Mouse (Mus musculus) embryonic facial prominence, embryonic 12.5 days (tissue): ENCODE results near the gene Olfr544. TPM values are rescaled to one million over a fixed set of nuclear protein-coding genes. Genes with fewer than 3 reads are reported as not detected.
A peak's percentile ranks its signal among the peaks of the same experiment; 100 is the strongest.
"Not testable (repeated sequence)": the region's sequence is repeated elsewhere in the genome, so short reads cannot be mapped to it uniquely, and the experiment has no call there.

ENCODE experiments used
- ATAC-seq: fragments of 200-750 bp; cut with Nextera tagmentation; 2 replicates; pipeline ENCODE4 v1.8.0; 2017; ENCODE audit not compliant: insufficient number of reproducible peaks, insufficient read depth, low FRiP score, low TSS enrichment
- H3K27ac ChIP-seq: fragments of 300-500 bp; sonication (generic); 2 replicates; pipeline ENCODE4 v1.5.1; 2016; ENCODE audit warnings: mild to moderate bottlenecking
- H3K27me3 ChIP-seq: fragments of 300-500 bp; sonication (generic); 2 replicates; pipeline ENCODE4 v1.6.1; 2016; ENCODE audit warnings: mild to moderate bottlenecking, moderate library complexity
- H3K36me3 ChIP-seq: fragments of 300-500 bp; sonication (generic); 2 replicates; pipeline ENCODE4 v1.6.1; 2016; ENCODE audit warnings: mild to moderate bottlenecking
- H3K4me1 ChIP-seq: fragments of 300-500 bp; sonication (generic); 2 replicates; pipeline ENCODE4 v1.6.1; 2016
- H3K4me2 ChIP-seq: fragments of 300-500 bp; sonication (generic); replicated peaks from 2 replicates; pipeline ENCODE4 v1.6.1; 2016; ENCODE audit warnings: mild to moderate bottlenecking, moderate library complexity
- H3K4me3 ChIP-seq: fragments of 300-500 bp; sonication (generic); 2 replicates; pipeline ENCODE4 v1.5.1; 2016; ENCODE audit warnings: mild to moderate bottlenecking
- H3K9ac ChIP-seq: fragments of 300-500 bp; sonication (generic); 2 replicates; pipeline ENCODE4 v1.6.1; 2016; ENCODE audit warnings: mild to moderate bottlenecking, moderate library complexity
- H3K9me3 ChIP-seq: fragments of 300-500 bp; sonication (generic); 2 replicates; pipeline ENCODE4 v1.6.1; 2016; ENCODE audit warnings: mild to moderate bottlenecking, moderate library complexity
- WGBS: fragments of 180-500 bp; shearing (Covaris S2); methylation state at CpG from one replicate; pipeline ENCODE4 v1.1.7; 2016; 5-methylcytosine and 5-hydroxymethylcytosine counted together
- polyA plus RNA-seq: library from polyadenylated mRNA; unstranded; fragments of >200 nt; fragmentation: Nextera tagmentation; extraction: Ambion mirVana; gene quantifications from 2 replicates; pipeline ENCODE4 v1.2.1, GENCODE M21; 2016

The Olfr544 gene
- polyA plus RNA-seq, 1 experiment from 2014 or later = 0.10 TPM

- ATAC-seq = no peak
- Histone ChIP-seq H3K9me3 (no peaks in the 10 kb centered on the region), H3K9ac (no peak overlapping the region), H3K27me3 (no peaks in the 10 kb centered on the region), H3K27ac (no peak overlapping the region), H3K4me2 (no peak overlapping the region), H3K36me3 (no peaks in the 10 kb centered on the region), H3K4me3 (no peak overlapping the region), H3K4me1 (no peaks in the 10 kb centered on the region)
- 79% methylated on average over 5 of the region's 5 CpGs for WGBS
Observed at GRCm38 (mm10) chr7:102501986-102502385, 13.9 kb upstream of the Olfr544 start.

GRCm38 (mm10) chr7:102499473-102499872, 11.4 kb upstream of the Olfr544 start, which contains the start of gene Olfr545:
Gene Olfr545, minus strand, starts transcription at chr7:102499573.
- ATAC-seq = 0 out of 2 replicates have a peak, but pooled peaks have one; percentile 7

GRCm38 (mm10) chr7:102494416-102494815, 6.3 kb upstream of the Olfr544 start:
- not testable (repeated sequence) for H3K9ac ChIP-seq, H3K27me3 ChIP-seq, H3K36me3 ChIP-seq, H3K4me1 ChIP-seq, ATAC-seq, H3K4me2 ChIP-seq, H3K4me3 ChIP-seq, H3K9me3 ChIP-seq, H3K27ac ChIP-seq
- WGBS = 44% methylated on average over 7 of the region's 7 CpGs

More at GRCm38 (mm10) chr7:102499473-102499872, 11.4 kb upstream of the Olfr544 start, which contains the start of gene Olfr545:
- no peak within 1 kb of the TSS for H3K4me3 ChIP-seq
- H3K9ac ChIP-seq = no peak within 1 kb of the TSS
- H3K4me1 ChIP-seq = no peaks in the 10 kb centered on the region
- no peaks in the 10 kb centered on the region for H3K27me3 ChIP-seq
- no peaks in the 10 kb centered on the region for H3K36me3 ChIP-seq
- H3K27ac ChIP-seq = no peak within 1 kb of the TSS
- no peaks in the 10 kb centered on the region for H3K9me3 ChIP-seq
- no peak within 1 kb of the TSS for H3K4me2 ChIP-seq
- 71% methylated on average over 3 of the region's 3 CpGs for WGBS

- Histone ChIP-seq H3K27ac (no peak overlapping the region), H3K9me3 (no peaks in the 10 kb centered on the region), H3K4me3 (no peak overlapping the region), H3K27me3 (no peaks in the 10 kb centered on the region), H3K9ac (no peak overlapping the region), H3K4me2 (no peak overlapping the region), H3K4me1 (no peaks in the 10 kb centered on the region), H3K36me3 (no peaks in the 10 kb centered on the region)
- 63% methylated on average over 1 of the region's 1 CpGs for WGBS
- no peak for ATAC-seq
Observed at GRCm38 (mm10) chr7:102486105-102486504, 2.0 kb downstream of the Olfr544 start.

- not testable (repeated sequence) for H3K9ac ChIP-seq, H3K27me3 ChIP-seq, H3K4me1 ChIP-seq, H3K9me3 ChIP-seq, H3K4me2 ChIP-seq, H3K4me3 ChIP-seq, H3K36me3 ChIP-seq, ATAC-seq, H3K27ac ChIP-seq
- 67% methylated on average over 8 of the region's 8 CpGs for WGBS
Observed at GRCm38 (mm10) chr7:102484766-102485165, 3.3 kb downstream of the Olfr544 start.

GRCm38 (mm10) chr7:102483665-102484064, 4.4 kb downstream of the Olfr544 start:
- H3K4me3 ChIP-seq = no peak overlapping the region
- no peak for ATAC-seq
- no peaks in the 10 kb centered on the region for H3K36me3 ChIP-seq
- no peak overlapping the region for H3K9ac ChIP-seq
- H3K9me3 ChIP-seq = no peaks in the 10 kb centered on the region
- no peak overlapping the region for H3K4me2 ChIP-seq
- H3K27ac ChIP-seq = no peak overlapping the region
- H3K27me3 ChIP-seq = no peaks in the 10 kb centered on the region
- H3K4me1 ChIP-seq = no peaks in the 10 kb centered on the region
- WGBS = 94% methylated on average over 2 of the region's 2 CpGs

GRCm38 (mm10) chr7:102481579-102481978, 6.5 kb downstream of the Olfr544 start, which contains the start of gene Olfr543:
Gene Olfr543, minus strand, starts transcription at chr7:102481679.
- WGBS = 89% methylated on average over 4 of the region's 4 CpGs
- no peaks in the 10 kb centered on the region for H3K4me1 ChIP-seq
- no peak within 1 kb of the TSS for H3K27ac ChIP-seq
- no peaks in the 10 kb centered on the region for H3K36me3 ChIP-seq
- no peak within 1 kb of the TSS for H3K9ac ChIP-seq
- no peak within 1 kb of the TSS for H3K4me3 ChIP-seq
- no peaks in the 10 kb centered on the region for H3K9me3 ChIP-seq
- H3K4me2 ChIP-seq = no peak within 1 kb of the TSS
- no peaks in the 10 kb centered on the region for H3K27me3 ChIP-seq
- no peak for ATAC-seq

GRCm38 (mm10) chr7:102480821-102481220, 7.3 kb downstream of the Olfr544 start:
- ATAC-seq = no peak

GRCm38 (mm10) chr7:102479368-102480078, 8.6 kb downstream of the Olfr544 start:
- ATAC-seq = no peak
- 83% methylated on average over 5 of the region's 5 CpGs for WGBS
- no peak overlapping the region for H3K27ac ChIP-seq

More at GRCm38 (mm10) chr7:102480821-102481220, 7.3 kb downstream of the Olfr544 start:
- 81% methylated on average over 4 of the region's 4 CpGs for WGBS
- Histone ChIP-seq H3K36me3 (no peaks in the 10 kb centered on the region), H3K4me1 (no peaks in the 10 kb centered on the region), H3K4me2 (no peak overlapping the region), H3K4me3 (no peak overlapping the region), H3K27me3 (no peaks in the 10 kb centered on the region), H3K9me3 (no peaks in the 10 kb centered on the region), H3K27ac (no peak overlapping the region), H3K9ac (no peak overlapping the region)

GRCm38 (mm10) chr7:102478926-102479325, 9.2 kb downstream of the Olfr544 start:
- Histone ChIP-seq H3K9me3 (no peaks in the 10 kb centered on the region), H3K27ac (no peak overlapping the region), H3K27me3 (no peaks in the 10 kb centered on the region), H3K36me3 (no peaks in the 10 kb centered on the region), H3K4me1 (no peaks in the 10 kb centered on the region), H3K9ac (no peak overlapping the region), H3K4me2 (no peak overlapping the region), H3K4me3 (no peak overlapping the region)
- WGBS = 82% methylated on average over 3 of the region's 3 CpGs
- ATAC-seq = no peak

More at GRCm38 (mm10) chr7:102479368-102480078, 8.6 kb downstream of the Olfr544 start:
- H3K4me1 ChIP-seq = no peaks in the 10 kb centered on the region
- H3K9me3 ChIP-seq = no peaks in the 10 kb centered on the region
- no peak overlapping the region for H3K4me2 ChIP-seq
- no peaks in the 10 kb centered on the region for H3K27me3 ChIP-seq
- H3K4me3 ChIP-seq = no peak overlapping the region
- no peak overlapping the region for H3K9ac ChIP-seq
- no peaks in the 10 kb centered on the region for H3K36me3 ChIP-seq

GRCm38 (mm10) chr7:102478425-102478824, 9.7 kb downstream of the Olfr544 start:
- Histone ChIP-seq H3K4me2 (no peak overlapping the region), H3K9me3 (no peaks in the 10 kb centered on the region), H3K27me3 (no peaks in the 10 kb centered on the region), H3K4me1 (no peaks in the 10 kb centered on the region), H3K27ac (no peak overlapping the region), H3K36me3 (no peaks in the 10 kb centered on the region), H3K4me3 (no peak overlapping the region), H3K9ac (no peak overlapping the region)
- WGBS = 85% methylated on average over 4 of the region's 4 CpGs
- ATAC-seq = no peak

- Histone ChIP-seq H3K4me2 (no peak overlapping the region), H3K27me3 (no peaks in the 10 kb centered on the region), H3K27ac (no peak overlapping the region), H3K4me3 (no peak overlapping the region), H3K4me1 (no peaks in the 10 kb centered on the region), H3K9me3 (no peaks in the 10 kb centered on the region), H3K9ac (no peak overlapping the region), H3K36me3 (no peaks in the 10 kb centered on the region)
- no peak for ATAC-seq
- WGBS = 80% methylated on average over 11 of the region's 11 CpGs
Observed at GRCm38 (mm10) chr7:102477377-102477776, 10.7 kb downstream of the Olfr544 start.
